ENCODE assay signal across 14 mouse cellular contexts in the genomic region with DNA sequence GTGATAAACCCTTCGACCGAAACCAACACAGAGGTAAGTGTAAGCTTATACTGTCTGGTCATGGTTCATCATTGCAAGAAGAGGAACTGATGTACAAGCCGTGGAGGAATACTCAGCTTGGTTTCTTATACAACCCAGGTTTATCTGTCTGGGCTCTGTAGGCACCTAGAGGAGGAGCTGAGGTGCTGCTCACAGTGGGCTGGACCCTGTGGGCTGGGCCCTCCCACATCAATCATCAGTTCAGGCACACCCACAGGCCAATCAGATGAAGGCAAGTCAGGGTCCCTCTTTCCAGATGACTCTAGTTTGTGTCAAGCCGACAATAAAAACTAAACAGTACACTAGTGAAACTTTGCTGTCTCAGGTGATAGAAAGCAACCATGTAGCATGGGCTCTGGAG.
"Had no signal": no experiment of that assay in that cellular context is flagged by ENCODE, and none has a peak within 500 bp of the region (broad histone marks: within the 10 kb centered on the region; RNA-seq: fewer than 3 reads in every experiment).

No protein-coding gene starts in this region.

- H3K9ac ChIP-seq: limb, embryonic 12.5 days; lung, embryonic 15.5 days; neural tube, embryonic 15.5 days had no signal

- H3K36me3 ChIP-seq: limb, embryonic 12.5 days; lung, embryonic 15.5 days; midbrain, embryonic 10.5 days; neural tube, embryonic 15.5 days had no signal

- DNase-seq: kidney, adult 11 months; kidney, postnatal 10 days; kidney, postnatal 4 days; lung, postnatal 14 days; midbrain, embryonic 14.5 days; right cerebral cortex, adult 18-20 months; right cerebral cortex, postnatal 25 days; thymus, postnatal 36 days had no signal

- H3K4me3 ChIP-seq: layer of hippocampus, adult 2 months; limb, embryonic 12.5 days; lung, embryonic 15.5 days; midbrain, embryonic 10.5 days; myocyte; neural tube, embryonic 15.5 days had no signal

- H3K27ac ChIP-seq: layer of hippocampus, adult 2 months; limb, embryonic 12.5 days; lung, embryonic 15.5 days; midbrain, embryonic 10.5 days; neural tube, embryonic 15.5 days had no signal

- H3K4me1 ChIP-seq: limb, embryonic 12.5 days; midbrain, embryonic 10.5 days; neural tube, embryonic 15.5 days had no signal

- H3K27me3 ChIP-seq: limb, embryonic 12.5 days; lung, embryonic 15.5 days; neural tube, embryonic 15.5 days had no signal

- H3K9me3 ChIP-seq: limb, embryonic 12.5 days; lung, embryonic 15.5 days; midbrain, embryonic 10.5 days; neural tube, embryonic 15.5 days had no signal

- H3K4me2 ChIP-seq: limb, embryonic 12.5 days; lung, embryonic 15.5 days; neural tube, embryonic 15.5 days had no signal
